Mouse (Mus musculus) MEL (cell line): ENCODE measurements around the gene Nme4. TPM values are rescaled to one million over a fixed set of nuclear protein-coding genes. Genes with fewer than 3 reads are reported as not detected.

Experiments used
- DNase-seq: peaks from one replicate; pipeline ENCODE4 v3.0.0; 2011; ENCODE audit warnings: low read depth, low spot score
- H3K27ac ChIP-seq: 2 replicates; pipeline ENCODE4 v1.5.1; 2012; ENCODE audit warnings: low read depth, mild to moderate bottlenecking, control low read depth, low read length, moderate library complexity; ENCODE audit not compliant: control insufficient read depth
- H3K27me3 ChIP-seq, 2 experiments: fragments of 150-350 bp in 1 of 2; sonication (generic) in 1 of 2; 2 replicates each; pipeline ENCODE4 v1.6.1; 2012; ENCODE audit warnings: low read length in 2 of 2, mild to moderate bottlenecking in 2 of 2, improper control_type of control experiment in 1 of 2, moderate library complexity in 1 of 2; ENCODE audit not compliant: insufficient read depth in 2 of 2, control insufficient read depth in 1 of 2
- H3K36me3 ChIP-seq, 2 experiments: 2 replicates each; pipeline ENCODE4 v1.6.1; 2012 to 2014; ENCODE audit warnings: low read length in 2 of 2, improper control_type of control experiment in 1 of 2, inconsistent platforms in 1 of 2, mild to moderate bottlenecking in 1 of 2; ENCODE audit not compliant: insufficient read depth in 2 of 2, control insufficient read depth in 1 of 2
- H3K4me1 ChIP-seq, 2 experiments: fragments of 150-350 bp in 1 of 2; sonication (generic) in 1 of 2; 2 replicates each; pipeline ENCODE4 v1.6.1; 2012; ENCODE audit warnings: low read length in 2 of 2, improper control_type of control experiment in 1 of 2, mild to moderate bottlenecking in 1 of 2; ENCODE audit not compliant: insufficient read depth in 2 of 2, control insufficient read depth in 1 of 2
- H3K4me3 ChIP-seq, 2 experiments: fragments of 150-350 bp in 1 of 2; sonication (generic) in 1 of 2; 2 replicates each; pipeline ENCODE4 v1.5.1; 2012; ENCODE audit warnings: low read depth in 2 of 2, low read length in 2 of 2, mild to moderate bottlenecking in 2 of 2, moderate library complexity in 2 of 2, control low read depth in 1 of 2, improper control_type of control experiment in 1 of 2; ENCODE audit not compliant: control insufficient read depth in 1 of 2, insufficient read depth in 1 of 2
- H3K79me2 ChIP-seq: 2 replicates; pipeline ENCODE4 v1.6.1; 2012; ENCODE audit warnings: mild to moderate bottlenecking, low read length, moderate library complexity; ENCODE audit not compliant: control insufficient read depth, poor library complexity, insufficient read depth
- H3K9ac ChIP-seq: 2 replicates; pipeline ENCODE4 v1.6.1; 2012; ENCODE audit warnings: low read depth, mild to moderate bottlenecking, control low read depth, low read length, moderate library complexity; ENCODE audit not compliant: control insufficient read depth, poor library complexity, severe bottlenecking
- H3K9me3 ChIP-seq: fragments of 150-350 bp; sonication (generic); replicated peaks from 2 replicates; pipeline ENCODE4 v1.6.1; 2012; ENCODE audit warnings: mild to moderate bottlenecking, low read length, improper control_type of control experiment, moderate library complexity; ENCODE audit not compliant: insufficient read depth
- CHD1 ChIP-seq: IDR thresholded peaks from 2 replicates; pipeline ENCODE4 v1.6.1; 2012; ENCODE audit warnings: low read depth, mild to moderate bottlenecking, inconsistent platforms, low read length, improper control_type of control experiment
- CHD2 ChIP-seq: IDR thresholded peaks from 2 replicates; pipeline ENCODE4 v1.6.1; 2011; ENCODE audit warnings: low read length, improper control_type of control experiment
- CTCF ChIP-seq, 3 experiments: IDR thresholded peaks in 2 of 3; conservative IDR thresholded peaks in 1 of 3; 2 replicates each; pipeline ENCODE4 v1.5.1; 2011 to 2012; ENCODE audit warnings: low read length in 3 of 3, low read depth in 2 of 3, mild to moderate bottlenecking in 2 of 3, improper control_type of control experiment in 1 of 3, inconsistent platforms in 1 of 3, mixed read lengths in 1 of 3, moderate library complexity in 1 of 3; ENCODE audit not compliant: control insufficient read depth in 1 of 3, insufficient read depth in 1 of 3, poor library complexity in 1 of 3, severe bottlenecking in 1 of 3
- GABPA ChIP-seq: IDR thresholded peaks from 2 replicates; pipeline ENCODE4 v1.6.1; 2012; ENCODE audit warnings: low read depth, mild to moderate bottlenecking, inconsistent platforms, low read length, improper control_type of control experiment, moderate library complexity
- HCFC1 ChIP-seq: IDR thresholded peaks from 2 replicates; pipeline ENCODE4 v1.6.1; 2012; ENCODE audit warnings: low read depth, mild to moderate bottlenecking, inconsistent platforms, low read length, improper control_type of control experiment, moderate library complexity
- MAFK ChIP-seq: IDR thresholded peaks from 2 replicates; pipeline ENCODE4 v1.6.1; 2011; ENCODE audit warnings: low read depth, mild to moderate bottlenecking, low read length, improper control_type of control experiment, borderline replicate concordance
- MAX ChIP-seq: IDR thresholded peaks from 2 replicates; pipeline ENCODE4 v1.6.1; 2011; ENCODE audit warnings: low read length, improper control_type of control experiment
- MAZ ChIP-seq: IDR thresholded peaks from 2 replicates; pipeline ENCODE4 v1.6.1; 2012; ENCODE audit warnings: low read depth, mild to moderate bottlenecking, inconsistent platforms, low read length, improper control_type of control experiment
- MEF2A ChIP-seq: IDR thresholded peaks from 2 replicates; pipeline ENCODE4 v1.6.1; 2014; ENCODE audit warnings: low read depth, mild to moderate bottlenecking, inconsistent platforms, low read length, improper control_type of control experiment; ENCODE audit not compliant: poor library complexity, insufficient replicate concordance, severe bottlenecking; ENCODE audit errors: extremely low read depth
- MYC ChIP-seq: IDR thresholded peaks from 2 replicates; pipeline ENCODE4 v1.6.1; 2011; ENCODE audit warnings: low read depth, mild to moderate bottlenecking, low read length, improper control_type of control experiment, moderate library complexity
- NELFE ChIP-seq: IDR thresholded peaks from 2 replicates; pipeline ENCODE4 v1.6.1; 2011; ENCODE audit warnings: low read depth, low read length, improper control_type of control experiment
- RAD21 ChIP-seq: IDR thresholded peaks from 2 replicates; pipeline ENCODE4 v1.6.1; 2011; ENCODE audit warnings: mild to moderate bottlenecking, low read depth, low read length, improper control_type of control experiment
- SMC3 ChIP-seq: IDR thresholded peaks from 2 replicates; pipeline ENCODE4 v1.6.1; 2011; ENCODE audit warnings: low read depth, low read length, improper control_type of control experiment
- TAL1 ChIP-seq: IDR thresholded peaks from 2 replicates; pipeline ENCODE4 v1.6.1; 2012; ENCODE audit warnings: mild to moderate bottlenecking, inconsistent platforms, low read length, moderate library complexity, mixed read lengths
- TBP ChIP-seq: IDR thresholded peaks from 2 replicates; pipeline ENCODE4 v1.8.0; 2011; ENCODE audit warnings: low read depth, low read length, improper control_type of control experiment
- USF2 ChIP-seq, 2 experiments: IDR thresholded peaks; 2 replicates each; pipeline ENCODE4 v1.6.1; 2011 to 2012; ENCODE audit warnings: improper control_type of control experiment in 2 of 2, low read length in 2 of 2, borderline replicate concordance in 1 of 2, inconsistent platforms in 1 of 2, low read depth in 1 of 2, mild to moderate bottlenecking in 1 of 2; ENCODE audit not compliant: insufficient read depth in 1 of 2
- ZKSCAN1 ChIP-seq: IDR thresholded peaks from 2 replicates; pipeline ENCODE4 v1.6.1; 2012; ENCODE audit warnings: low read depth, mild to moderate bottlenecking, inconsistent platforms, low read length, improper control_type of control experiment, moderate library complexity
- ZMIZ1 ChIP-seq: IDR thresholded peaks from 2 replicates; pipeline ENCODE4 v1.6.1; 2012; ENCODE audit warnings: low read depth, mild to moderate bottlenecking, inconsistent platforms, low read length, improper control_type of control experiment, moderate library complexity
- polyA plus RNA-seq, 2 experiments: library from polyadenylated mRNA; stranded (reverse) in 1 of 2; unstranded in 1 of 2; fragments of >175 nt in 1 of 2; fragments of >200 nt in 1 of 2; gene quantifications; 2 replicates each; pipeline versions ENCODE4 v1.2.1 to v1.2.4; 2012; ENCODE audit warnings: low replicate concordance in 2 of 2, low read depth in 1 of 2; ENCODE audit not compliant: insufficient read length in 2 of 2, insufficient read depth in 1 of 2, missing spikeins in 1 of 2
- total RNA-seq: library from RNA; depleted of rRNA; stranded (reverse); fragments of 300-350 nt; gene quantifications from 2 replicates; pipeline ENCODE4 v1.2.3, GENCODE M21; 2012

Nme4 gene
- total and polyA plus RNA-seq, 3 experiments = 115 to 430 (median 125) TPM

DNA sequence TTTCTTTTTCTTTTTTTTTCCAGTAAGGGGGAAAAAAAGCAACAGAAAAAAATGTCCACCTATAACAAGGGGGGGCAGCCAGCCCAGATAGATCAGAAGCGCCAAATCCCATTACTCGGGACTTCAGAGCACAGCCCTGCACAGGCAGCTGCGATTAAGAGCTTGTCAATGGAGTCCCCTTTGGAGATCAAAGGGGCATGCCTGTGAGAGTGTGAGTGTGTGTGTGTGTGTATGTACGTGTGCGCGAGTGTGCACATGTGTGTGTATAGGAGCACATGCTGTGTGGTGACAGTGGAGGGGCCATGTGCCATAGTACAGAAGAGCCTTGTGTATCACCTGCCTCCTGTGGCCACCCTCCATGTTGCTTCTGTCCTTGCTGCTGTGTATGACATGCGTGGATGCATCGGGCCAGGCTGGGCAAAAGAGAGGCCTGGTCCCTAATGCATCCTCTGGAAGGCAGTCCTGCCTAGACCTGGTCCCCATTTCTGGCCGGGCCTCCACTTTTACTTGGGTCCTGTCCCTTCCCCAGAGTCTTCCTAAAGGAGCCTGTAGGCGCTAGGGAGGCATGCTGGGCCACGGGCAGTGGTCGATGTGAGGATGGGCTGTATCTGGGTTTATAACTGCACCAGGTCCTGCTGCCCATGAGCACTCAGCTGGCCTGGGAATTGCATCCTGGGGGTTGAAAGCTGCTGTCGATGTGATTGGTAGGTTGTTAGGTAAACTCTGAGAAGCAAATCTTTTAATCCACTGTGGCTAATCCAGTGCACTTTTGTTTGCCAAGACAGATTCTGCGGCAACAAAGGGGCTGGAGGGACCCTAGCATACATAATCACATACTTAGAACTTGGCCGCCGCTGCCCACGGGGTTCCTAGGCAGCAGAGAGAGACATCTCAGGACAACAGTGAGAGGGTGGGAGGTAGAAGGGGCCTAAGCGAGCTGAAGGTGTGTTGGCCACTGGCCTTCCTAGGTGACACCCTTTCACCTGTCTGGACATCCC lies 36.8 kb upstream of the Nme4 start:
- no peak for DNase-seq
- no peaks in the 10 kb centered on the region for H3K79me2 ChIP-seq
- no peak overlapping the region for H3K9ac ChIP-seq
- H3K36me3 ChIP-seq = no peaks in the 10 kb centered on the region; a peak in 2 of 4 replicates
- H3K27me3 ChIP-seq = no peaks in the 10 kb centered on the region
- no peak overlapping the region for H3K27ac ChIP-seq
- no peak overlapping the region for H3K4me3 ChIP-seq
- no peak for TF ChIP-seq MYC
- no peak for TF ChIP-seq MAFK
- TF ChIP-seq MAZ = no peak
- no peak for TF ChIP-seq TAL1
- no peak for TF ChIP-seq HCFC1
- TF ChIP-seq TBP = no peak
- TF ChIP-seq ZKSCAN1 = no peak
- no peak for TF ChIP-seq CHD2
- no peak for TF ChIP-seq ZMIZ1
- no peak for TF ChIP-seq CTCF (IDR thresholded peaks at IDR 0.05 in 2 of 3, conservative IDR thresholded peaks at IDR 0.05 in 1 of 3; ENCODE audit: control insufficient read depth in 1 of 3, insufficient read depth in 1 of 3, low read depth in 2 of 3, low read length in 3 of 3, poor library complexity in 1 of 3, severe bottlenecking in 1 of 3)
- no peaks in the 10 kb centered on the region for H3K4me1 ChIP-seq
- no peaks in the 10 kb centered on the region for H3K9me3 ChIP-seq

GRCm38 (mm10) chr17:26131062-26131732 lies 35.8 kb upstream of the Nme4 start:
- no peak overlapping the region for H3K27ac ChIP-seq
- TF ChIP-seq SMC3 (no peak), RAD21 (no peak), GABPA (no peak), CHD1 (no peak), CTCF (IDR thresholded peaks at IDR 0.05 in 2 of 3, conservative IDR thresholded peaks at IDR 0.05 in 1 of 3; ENCODE audit: control insufficient read depth in 1 of 3, insufficient read depth in 1 of 3, low read depth in 2 of 3, low read length in 3 of 3, poor library complexity in 1 of 3, severe bottlenecking in 1 of 3) (no peak), USF2 (IDR thresholded peaks at IDR 0.05; ENCODE audit: borderline replicate concordance in 1 of 2, insufficient read depth in 1 of 2, low read depth in 1 of 2, low read length in 2 of 2) (no peak), NELFE (no peak), MAX (no peak), MEF2A (no peak)
- TF ChIP-seq, all 39 proteins: peak for 0
- Histone ChIP-seq H3K27me3 (no peaks in the 10 kb centered on the region), H3K36me3 (no peaks in the 10 kb centered on the region; a peak in 2 of 4 replicates), H3K4me3 (no peak overlapping the region), H3K9me3 (no peaks in the 10 kb centered on the region), H3K79me2 (no peaks in the 10 kb centered on the region), H3K4me1 (no peaks in the 10 kb centered on the region), H3K9ac (no peak overlapping the region)
- DNase-seq = no peak
